Mouse (Mus musculus): ENCODE data around the gene Myo1b. TPM values are rescaled to one million over a fixed set of nuclear protein-coding genes. Genes with fewer than 3 reads are reported as not detected.

Myo1b gene
- total and polyA plus RNA-seq, 3 experiments: 0.07 TPM; not detected in 1

- Histone ChIP-seq H3K9ac (ENCODE audit: insufficient read depth, low read depth) (no peak overlapping the region), H3K79me2 (replicated peaks; ENCODE audit: control insufficient read depth, extremely low read depth, insufficient read depth, poor library complexity, severe bottlenecking) (no peaks in the 10 kb centered on the region), H3K4me1 (ENCODE audit: control insufficient read depth in 1 of 2, insufficient read depth in 2 of 2) (peaks cover 22 to 48% of the 10 kb centered on the region in 2 experiments), H3K4me2 (ENCODE audit: insufficient read depth, low read depth, poor library complexity, severe bottlenecking) (no peak overlapping the region), H3K27me3 (replicated peaks) (no peaks in the 10 kb centered on the region), H3K9me3 (replicated peaks; ENCODE audit: low read length) (no peaks in the 10 kb centered on the region), H3K4me3 (replicated peaks in 1 of 3; ENCODE audit: low read depth in 2 of 3, low read length in 2 of 3, poor library complexity in 1 of 3) (no peak overlapping the region), H3K27ac (ENCODE audit: insufficient read depth, low read depth) (no peak overlapping the region), H3K36me3 (replicated peaks in 1 of 2; ENCODE audit: control insufficient read depth in 1 of 2, insufficient read depth in 1 of 2, low read length in 1 of 2) (no peaks in the 10 kb centered on the region)
- in situ Hi-C loops (cut with MboI; ENCODE audit: low pct_ligation_motif_present, low pct_unique_long_range_greater_than_20kb, low sequenced_read_pairs): no loop called here
- dilution Hi-C loops (cut with MboI; ENCODE audit: extremely low pct_ligation_motif_present, extremely low pct_unique_long_range_greater_than_20kb, low sequenced_read_pairs): no loop called here
- no peak for TF ChIP-seq MAFK (IDR thresholded peaks at IDR 0.05; ENCODE audit: insufficient replicate concordance, low read length)
- no peak for TF ChIP-seq ZKSCAN1 (IDR thresholded peaks at IDR 0.05; ENCODE audit: borderline replicate concordance, low read depth, low read length)
- no peak for TF ChIP-seq ELF1 (IDR thresholded peaks at IDR 0.05; ENCODE audit: low read depth, low read length)
- no peak for TF ChIP-seq POLR2A (IDR thresholded peaks at IDR 0.05; ENCODE audit: low read depth, low read length)
- no peak for TF ChIP-seq RAD21 (IDR thresholded peaks at IDR 0.05; ENCODE audit: low read depth, low read length)
- no peak for TF ChIP-seq EP300 (IDR thresholded peaks at IDR 0.05; ENCODE audit: low read length)
- TF ChIP-seq MYC (IDR thresholded peaks at IDR 0.05; ENCODE audit: low read depth, low read length): no peak
- TF ChIP-seq MXI1 (IDR thresholded peaks at IDR 0.05; ENCODE audit: low read depth, low read length): no peak
- no peak for TF ChIP-seq NELFE (IDR thresholded peaks at IDR 0.05; ENCODE audit: low read depth, low read length)
- TF ChIP-seq SIN3A (IDR thresholded peaks at IDR 0.05; ENCODE audit: low read length): no peak
- TF ChIP-seq ETS1 (conservative IDR thresholded peaks at IDR 0.05; ENCODE audit: low read depth, low read length): no peak
- TF ChIP-seq TCF12 (IDR thresholded peaks at IDR 0.05; ENCODE audit: low read depth, low read length): no peak
- no peak for TF ChIP-seq SMC3 (IDR thresholded peaks at IDR 0.05; ENCODE audit: low read depth, low read length)
- TF ChIP-seq UBTF (IDR thresholded peaks at IDR 0.05; ENCODE audit: low read depth, low read length): no peak
- no peak for TF ChIP-seq POLR2AphosphoS2 (IDR thresholded peaks at IDR 0.05; ENCODE audit: low read depth, low read length)
- no peak for TF ChIP-seq KAT2A (IDR thresholded peaks at IDR 0.05; ENCODE audit: insufficient replicate concordance, low read length)
- TF ChIP-seq TBP (conservative IDR thresholded peaks at IDR 0.05; ENCODE audit: low read depth, low read length): no peak
- no peak for DNase-seq (ENCODE audit: extremely low read depth)
Measured at GRCm38 (mm10) chr1:51932826-51933225, 17.0 kb upstream of the Myo1b start.

GRCm38 (mm10) chr1:51931561-51931960 lies 15.7 kb upstream of the Myo1b start:
- no peaks in the 10 kb centered on the region for H3K79me2 ChIP-seq (replicated peaks; ENCODE audit: control insufficient read depth, extremely low read depth, insufficient read depth, poor library complexity, severe bottlenecking)
- dilution Hi-C loops (cut with MboI; ENCODE audit: extremely low pct_ligation_motif_present, extremely low pct_unique_long_range_greater_than_20kb, low sequenced_read_pairs): no loop called here
- no peak overlapping the region for H3K27ac ChIP-seq (ENCODE audit: insufficient read depth, low read depth)
- no peak overlapping the region for H3K4me3 ChIP-seq (replicated peaks in 1 of 3; ENCODE audit: low read depth in 2 of 3, low read length in 2 of 3, poor library complexity in 1 of 3)
- H3K9me3 ChIP-seq (replicated peaks; ENCODE audit: low read length): no peaks in the 10 kb centered on the region
- no peak overlapping the region for H3K9ac ChIP-seq (ENCODE audit: insufficient read depth, low read depth)
- no peak for TF ChIP-seq ETS1 (conservative IDR thresholded peaks at IDR 0.05; ENCODE audit: low read depth, low read length)
- no peak for TF ChIP-seq CTCF (conservative IDR thresholded peaks at IDR 0.05 in 1 of 2, IDR thresholded peaks at IDR 0.05 in 1 of 2; ENCODE audit: low read depth in 2 of 2, low read length in 2 of 2)
- no peak for TF ChIP-seq CHD2 (IDR thresholded peaks at IDR 0.05; ENCODE audit: low read length)
- TF ChIP-seq POLR2A (IDR thresholded peaks at IDR 0.05; ENCODE audit: low read depth, low read length): no peak
- no peak for TF ChIP-seq MAFK (IDR thresholded peaks at IDR 0.05; ENCODE audit: insufficient replicate concordance, low read length)
- TF ChIP-seq ELF1 (IDR thresholded peaks at IDR 0.05; ENCODE audit: low read depth, low read length): no peak
- no peak for TF ChIP-seq RAD21 (IDR thresholded peaks at IDR 0.05; ENCODE audit: low read depth, low read length)
- TF ChIP-seq ZNF384 (IDR thresholded peaks at IDR 0.05; ENCODE audit: low read depth, low read length): no peak
- TF ChIP-seq MAZ (IDR thresholded peaks at IDR 0.05; ENCODE audit: low read depth, low read length): no peak
- H3K27me3 ChIP-seq (replicated peaks): no peaks in the 10 kb centered on the region
- no peaks in the 10 kb centered on the region for H3K36me3 ChIP-seq (replicated peaks in 1 of 2; ENCODE audit: control insufficient read depth in 1 of 2, insufficient read depth in 1 of 2, low read length in 1 of 2)
- DNase-seq (ENCODE audit: extremely low read depth): no peak
- no peak overlapping the region for H3K4me2 ChIP-seq (ENCODE audit: insufficient read depth, low read depth, poor library complexity, severe bottlenecking)
- peaks cover 22 to 48% of the 10 kb centered on the region in 2 experiments for H3K4me1 ChIP-seq (ENCODE audit: control insufficient read depth in 1 of 2, insufficient read depth in 2 of 2)
- in situ Hi-C loops (cut with MboI; ENCODE audit: low pct_ligation_motif_present, low pct_unique_long_range_greater_than_20kb, low sequenced_read_pairs): no loop called here

Data from CH12.LX (cell line).